Mouse (Mus musculus) heart, embryonic 11.5 days (tissue): ENCODE data around the gene Pdcd4. TPM values are rescaled to one million over a fixed set of nuclear protein-coding genes. Genes with fewer than 3 reads are reported as not detected.
A peak's percentile ranks its signal among the peaks of the same experiment; 100 is the strongest.
"Not testable (repeated sequence)": the region's sequence is repeated elsewhere in the genome, so short reads cannot be mapped to it uniquely, and the experiment has no call there.

ENCODE experiments used
- ATAC-seq: fragments of 200-750 bp; cut with Nextera tagmentation; replicated peaks from 2 replicates; pipeline ENCODE4 v1.8.0; 2017; ENCODE audit warnings: moderate library complexity; ENCODE audit not compliant: insufficient number of reproducible peaks, low FRiP score, low TSS enrichment
- H3K27ac ChIP-seq: fragments of 300-500 bp; sonication (generic); 2 replicates; pipeline ENCODE4 v1.5.1; 2014; ENCODE audit warnings: mild to moderate bottlenecking, low read depth, low read length
- H3K27me3 ChIP-seq: fragments of 300-500 bp; sonication (generic); 2 replicates; pipeline ENCODE4 v1.6.1; 2014; ENCODE audit warnings: mild to moderate bottlenecking, low read length, mixed read lengths; ENCODE audit not compliant: control insufficient read depth, insufficient read depth
- H3K36me3 ChIP-seq: fragments of 300-500 bp; sonication (generic); 2 replicates; pipeline ENCODE4 v1.6.1; 2014; ENCODE audit warnings: mild to moderate bottlenecking, low read length, moderate library complexity, mixed read lengths; ENCODE audit not compliant: control insufficient read depth, insufficient read depth
- H3K4me1 ChIP-seq: fragments of 300-500 bp; sonication (generic); 2 replicates; pipeline ENCODE4 v1.6.1; 2014; ENCODE audit warnings: low read length; ENCODE audit not compliant: control insufficient read depth, insufficient read depth
- H3K4me2 ChIP-seq: fragments of 300-500 bp; sonication (generic); 2 replicates; pipeline ENCODE4 v1.6.1; 2014; ENCODE audit warnings: mild to moderate bottlenecking, moderate library complexity
- H3K4me3 ChIP-seq: fragments of 300-500 bp; sonication (generic); 2 replicates; pipeline ENCODE4 v1.5.1; 2014; ENCODE audit warnings: low read depth, low read length
- H3K9ac ChIP-seq: fragments of 300-500 bp; sonication (generic); 2 replicates; pipeline ENCODE4 v1.6.1; 2014; ENCODE audit warnings: mild to moderate bottlenecking, low read depth, low read length, moderate library complexity
- H3K9me3 ChIP-seq: fragments of 300-500 bp; sonication (generic); replicated peaks from 2 replicates; pipeline ENCODE4 v1.6.1; 2016; ENCODE audit warnings: low read length; ENCODE audit not compliant: control insufficient read depth
- WGBS: fragments of 180-500 bp; shearing (Covaris S2); extraction: QIAGEN DNeasy Blood & Tissue Kit; methylation state at CpG from one replicate; pipeline ENCODE4 v1.1.7; 2014; ENCODE audit not compliant: insufficient replicate concordance; 5-methylcytosine and 5-hydroxymethylcytosine counted together
- polyA plus RNA-seq: library from polyadenylated mRNA; unstranded; fragments of >200 nt; fragmentation: Nextera tagmentation; extraction: Ambion mirVana; gene quantifications from 2 replicates; pipeline ENCODE4 v1.2.1, GENCODE M21; 2014

Pdcd4 gene
- polyA plus RNA-seq, 1 experiment from 2014 or later: 41.3 TPM

DNA sequence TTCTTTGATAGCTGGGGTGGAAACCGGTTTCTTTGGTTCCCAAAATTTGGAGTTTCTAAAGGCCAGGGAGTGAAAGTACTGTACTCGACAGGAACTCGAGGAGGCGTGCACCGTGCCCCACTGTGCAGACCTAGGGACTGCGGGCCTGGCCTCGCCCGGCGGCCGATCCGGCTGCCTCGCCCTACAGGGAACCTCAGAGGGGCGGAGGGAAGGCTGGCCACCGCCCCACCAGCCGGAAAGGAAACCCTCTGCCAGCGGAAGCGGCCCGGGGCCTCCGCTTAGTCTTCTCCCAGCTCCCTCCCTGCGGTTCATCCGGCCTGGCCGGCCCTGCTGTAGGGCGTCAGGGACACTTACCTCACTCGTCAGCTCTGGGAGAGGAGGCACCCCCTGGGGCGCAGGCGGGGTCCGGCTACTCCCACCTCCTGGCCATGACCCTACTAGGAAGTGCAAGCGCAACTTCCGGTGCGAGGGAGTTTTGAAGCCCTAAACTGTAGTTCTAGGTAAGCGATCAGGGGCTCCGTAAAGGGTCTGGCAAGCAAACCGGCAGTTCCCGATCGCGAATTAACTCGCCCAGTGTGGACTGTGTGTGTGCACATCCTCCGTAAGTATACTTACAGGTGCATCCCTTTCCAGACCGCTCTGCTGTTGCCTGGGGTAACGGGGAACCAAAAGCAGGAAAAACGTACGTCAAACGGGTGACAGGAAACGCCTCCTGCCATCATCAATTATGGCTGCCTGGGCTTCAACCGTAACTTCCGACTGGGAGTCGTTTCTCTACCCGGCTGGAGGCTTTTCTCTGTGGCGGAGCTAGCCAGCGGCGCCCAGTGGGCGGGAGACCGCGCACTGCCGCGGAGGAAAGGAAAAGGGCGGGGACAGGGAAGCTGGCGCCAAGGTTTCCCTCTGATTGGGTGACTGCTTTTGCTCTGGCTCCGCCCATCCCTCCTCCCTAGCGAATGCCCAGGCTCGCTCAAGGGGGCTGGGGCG is 52.1 kb downstream of the Pdcd4 start, which contains the start of the genes Shoc2 and Bbip1:
Shoc2 (plus strand) TSS at position 505 of the 984 bp plus-strand sequence.
Bbip1 (minus strand) TSS at position 826 of the 984 bp plus-strand sequence.
- Histone ChIP-seq H3K27ac (peak within 1 kb of the TSS; percentile 97), H3K9ac (peak within 1 kb of the TSS; percentile 91), H3K4me2 (peak within 1 kb of the TSS; percentile 71), H3K9me3 (no peaks in the 10 kb centered on the region), H3K36me3 (no peaks in the 10 kb centered on the region), H3K4me3 (peak within 1 kb of the TSS; percentile 80), H3K27me3 (no peaks in the 10 kb centered on the region), H3K4me1 (peaks cover 12% of the 10 kb centered on the region)
- ATAC-seq: peak; percentile 92
- under 1% methylated on average over 55 of the region's 62 CpGs for WGBS

GRCm38 (mm10) chr19:53944786-53945169 is 52.7 kb downstream of the Pdcd4 start:
- WGBS: 2% methylated on average over 21 of the region's 47 CpGs
- no peaks in the 10 kb centered on the region for H3K27me3 ChIP-seq
- no peaks in the 10 kb centered on the region for H3K9me3 ChIP-seq
- no peaks in the 10 kb centered on the region for H3K36me3 ChIP-seq
- H3K4me2 ChIP-seq: peak overlapping the region; percentile 67
- H3K27ac ChIP-seq: peak overlapping the region; percentile 96
- peaks cover 9% of the 10 kb centered on the region for H3K4me1 ChIP-seq
- peak overlapping the region; percentile 91 for H3K9ac ChIP-seq
- H3K4me3 ChIP-seq: peak overlapping the region; percentile 80
- ATAC-seq: no peak

DNA sequence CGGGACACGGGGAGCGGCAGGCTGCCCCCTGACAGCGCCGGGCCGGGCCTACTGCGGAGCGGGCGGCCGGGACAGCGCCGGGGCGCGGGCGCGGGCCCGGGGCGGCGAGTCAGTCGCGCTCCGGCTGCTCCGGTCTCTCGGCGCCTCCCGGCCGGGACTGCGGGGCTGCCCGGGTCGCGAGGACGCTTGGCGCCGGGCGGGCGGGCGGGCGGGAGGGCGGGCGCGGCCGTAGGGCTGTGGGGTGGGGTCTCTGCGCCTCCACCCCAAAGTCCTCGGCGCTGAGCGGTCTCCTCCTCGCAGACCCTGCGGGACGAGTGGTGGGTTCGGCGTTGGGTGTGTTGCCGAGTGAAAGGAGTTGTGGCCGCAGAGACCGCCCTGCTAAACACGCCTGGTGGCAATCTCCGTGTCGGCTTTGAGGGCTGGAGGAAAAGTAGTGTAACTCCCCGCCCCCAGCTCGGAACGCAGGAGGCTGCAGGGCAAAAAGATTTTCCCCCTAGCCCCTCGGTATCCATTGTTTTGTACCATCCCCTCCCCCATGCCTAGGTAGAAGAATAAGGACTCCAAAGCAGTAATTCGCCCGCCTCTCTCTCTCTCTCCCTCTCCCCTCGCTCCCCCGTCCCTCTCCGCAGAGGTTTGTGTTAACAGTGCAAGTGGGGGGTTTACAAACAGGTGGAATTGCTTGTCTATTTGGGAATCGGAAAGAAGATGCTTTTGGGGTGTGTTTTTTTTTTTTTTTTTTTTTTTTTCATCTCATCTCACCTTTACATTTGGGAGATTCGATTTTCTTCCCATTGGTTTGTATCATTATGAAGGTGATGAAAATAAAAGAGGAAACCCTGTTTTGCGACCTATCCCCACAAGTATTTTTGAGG is 53.4 kb downstream of the Pdcd4 start:
- WGBS: under 1% methylated on average over 43 of the region's 69 CpGs
- H3K4me1 ChIP-seq: peaks cover 9% of the 10 kb centered on the region
- H3K4me3 ChIP-seq: peak overlapping the region; percentile 80
- peak overlapping the region; percentile 91 for H3K9ac ChIP-seq
- H3K27me3 ChIP-seq: no peaks in the 10 kb centered on the region
- H3K36me3 ChIP-seq: no peaks in the 10 kb centered on the region
- peak overlapping the region; percentile 67 for H3K4me2 ChIP-seq
- no peaks in the 10 kb centered on the region for H3K9me3 ChIP-seq
- peak; percentile 1; the same call in 1 of the 2 replicates for ATAC-seq
- H3K27ac ChIP-seq: peak overlapping the region; percentile 96

- H3K9ac ChIP-seq: no peak overlapping the region
- no peaks in the 10 kb centered on the region for H3K36me3 ChIP-seq
- H3K9me3 ChIP-seq: no peaks in the 10 kb centered on the region
- no peak overlapping the region for H3K27ac ChIP-seq
- H3K27me3 ChIP-seq: no peaks in the 10 kb centered on the region
- H3K4me3 ChIP-seq: no peak overlapping the region
- WGBS: 86% methylated on average over 2 of the region's 2 CpGs
- H3K4me1 ChIP-seq: peaks cover 5% of the 10 kb centered on the region; the same call in 1 of the 2 replicates
- no peak overlapping the region for H3K4me2 ChIP-seq
- ATAC-seq: no peak
Observed at GRCm38 (mm10) chr19:53957513-53957912, 65.5 kb downstream of the Pdcd4 start.

DNA sequence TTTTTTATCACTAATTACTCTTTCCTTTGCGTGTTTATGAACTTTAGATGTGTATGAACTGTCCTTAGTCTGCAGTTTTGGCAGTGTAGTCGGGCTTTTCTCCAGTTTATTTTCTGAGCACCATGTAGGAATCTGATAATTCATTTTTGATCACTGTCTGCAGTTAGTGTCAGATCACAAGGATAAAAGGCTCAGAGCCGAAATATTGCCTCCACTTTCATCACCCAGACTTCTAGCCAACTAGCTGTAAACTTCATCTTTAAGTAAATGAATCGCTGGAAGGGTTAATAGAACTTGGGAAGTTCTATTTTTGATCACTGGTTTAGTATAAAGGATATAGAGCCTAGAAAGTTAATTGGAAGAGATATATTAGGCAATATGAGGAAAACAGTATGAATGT is 70.5 kb downstream of the Pdcd4 start:
- Histone ChIP-seq H3K27ac (no peak overlapping the region), H3K36me3 (no peaks in the 10 kb centered on the region), H3K9ac (no peak overlapping the region), H3K4me1 (no peaks in the 10 kb centered on the region), H3K9me3 (no peaks in the 10 kb centered on the region), H3K4me3 (no peak overlapping the region), H3K4me2 (no peak overlapping the region), H3K27me3 (no peaks in the 10 kb centered on the region)
- 87% methylated on average over 4 of the region's 4 CpGs for WGBS
- no peak for ATAC-seq

DNA sequence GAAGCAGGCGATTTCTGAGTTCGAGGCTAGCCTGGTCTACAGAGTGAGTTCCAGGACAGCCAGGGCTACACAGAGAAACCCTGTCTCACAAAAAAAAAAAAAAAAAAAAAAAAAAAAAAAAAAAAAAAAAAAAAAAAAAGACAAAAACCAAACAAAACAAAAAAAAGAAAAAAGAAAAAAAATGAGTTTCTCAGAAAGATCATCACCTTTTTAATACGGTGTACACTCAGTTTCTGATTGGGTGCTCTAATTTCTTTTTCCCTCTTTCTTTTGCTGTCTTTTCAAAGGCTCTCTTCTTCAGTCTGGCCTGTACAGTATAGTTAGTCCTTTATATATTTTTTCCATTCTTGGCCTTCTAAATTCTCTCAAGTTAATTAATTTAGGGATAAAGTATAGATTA is 72.3 kb downstream of the Pdcd4 start:
- H3K4me1 ChIP-seq, H3K36me3 ChIP-seq, H3K4me2 ChIP-seq, ATAC-seq, H3K9me3 ChIP-seq, H3K9ac ChIP-seq, H3K27me3 ChIP-seq, H3K4me3 ChIP-seq, H3K27ac ChIP-seq: not testable (repeated sequence)
- WGBS: 99% methylated on average over 3 of the region's 3 CpGs

DNA sequence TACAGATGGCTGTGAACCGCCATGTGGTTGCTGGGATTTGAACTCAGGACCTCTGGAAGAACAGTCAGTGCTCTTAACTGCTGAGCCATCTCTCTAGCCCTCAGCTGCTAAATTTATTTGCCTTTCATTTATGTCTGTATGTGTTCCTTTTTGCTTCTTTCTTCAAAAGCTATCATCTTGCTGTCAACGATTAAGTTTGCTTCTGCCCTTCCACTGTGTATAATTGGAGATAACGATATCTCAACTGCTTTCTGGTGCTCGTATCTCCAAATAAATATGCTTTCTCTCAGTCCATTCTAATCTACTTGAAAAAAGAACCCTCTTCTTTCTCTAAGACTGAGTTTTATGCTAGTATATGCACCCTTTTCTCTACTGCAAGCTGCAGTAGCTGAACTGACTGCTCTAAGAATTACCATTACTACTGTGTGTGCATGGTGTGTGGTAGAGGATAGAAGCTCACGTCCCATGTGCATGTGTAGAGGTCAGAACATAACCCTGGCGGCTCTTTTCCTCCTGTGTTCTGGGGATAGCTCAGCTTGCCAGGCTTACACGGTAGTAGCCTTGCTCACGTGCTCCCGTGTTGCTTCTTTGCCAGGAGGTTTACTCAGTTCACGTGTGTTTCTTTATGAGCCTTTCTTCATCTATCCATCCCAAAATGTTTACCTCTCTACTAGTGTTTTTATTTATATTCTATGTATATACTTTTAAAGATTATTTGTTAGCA is 73.0 kb downstream of the Pdcd4 start:
- no peak for ATAC-seq
- H3K4me2 ChIP-seq: no peak overlapping the region
- H3K9ac ChIP-seq: no peak overlapping the region

DNA sequence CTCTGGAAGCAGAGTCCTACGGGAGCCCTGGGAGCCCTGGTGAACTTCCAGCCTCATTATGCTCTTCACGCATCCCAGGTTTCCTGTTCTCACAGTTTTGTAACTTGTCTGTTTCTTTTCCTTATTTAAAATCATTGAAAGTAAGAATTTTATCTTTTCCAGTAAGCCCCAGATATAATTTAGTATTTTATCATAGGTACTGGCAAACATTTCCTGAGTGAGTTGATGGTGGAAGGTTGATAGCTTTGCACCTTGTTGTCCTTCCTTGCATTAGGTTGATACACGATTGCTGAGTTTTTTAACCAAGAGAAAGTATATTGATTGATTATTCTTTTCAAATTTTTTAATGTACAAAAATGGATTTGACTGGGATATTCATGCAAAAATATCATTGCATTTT is 77.2 kb downstream of the Pdcd4 start:
- no peaks in the 10 kb centered on the region for H3K36me3 ChIP-seq
- no peaks in the 10 kb centered on the region for H3K4me1 ChIP-seq
- no peak overlapping the region for H3K4me2 ChIP-seq
- H3K9me3 ChIP-seq: no peaks in the 10 kb centered on the region
- H3K4me3 ChIP-seq: no peak overlapping the region
- no peak overlapping the region for H3K27ac ChIP-seq
- no peak for ATAC-seq
- H3K9ac ChIP-seq: no peak overlapping the region
- no peaks in the 10 kb centered on the region for H3K27me3 ChIP-seq
- WGBS: 86% methylated on average over 3 of the region's 3 CpGs

More for the DNA sequence above, 73.0 kb downstream of the Pdcd4 start:
- WGBS: 80% methylated on average over 10 of the region's 10 CpGs
- Histone ChIP-seq H3K4me3 (no peak overlapping the region), H3K36me3 (no peaks in the 10 kb centered on the region), H3K4me1 (no peaks in the 10 kb centered on the region), H3K27ac (no peak overlapping the region), H3K9me3 (no peaks in the 10 kb centered on the region), H3K27me3 (no peaks in the 10 kb centered on the region)
